Mouse (Mus musculus) forebrain, embryonic 14.5 days (tissue): ENCODE measurements around the gene Armh1. TPM values are rescaled to one million over a fixed set of nuclear protein-coding genes. Genes with fewer than 3 reads are reported as not detected.

Experiments
- ATAC-seq: fragments of 200-750 bp; cut with Nextera tagmentation; 2 replicates; pipeline ENCODE4 v1.8.0; 2017; ENCODE audit warnings: mild to moderate bottlenecking, moderate library complexity
- DNase-seq: peaks from one replicate; pipeline ENCODE4 v3.0.0-alpha.2; 2015; ENCODE audit warnings: low spot score
- H3K27ac ChIP-seq: fragments of 300-500 bp; sonication (generic); 2 replicates; pipeline ENCODE4 v1.5.1; 2014; ENCODE audit warnings: low read depth, mild to moderate bottlenecking, control low read depth, low read length, moderate library complexity
- H3K27me3 ChIP-seq: fragments of 300-500 bp; sonication (generic); replicated peaks from 2 replicates; pipeline ENCODE4 v1.6.1; 2014; ENCODE audit warnings: low read length, control low read depth, mixed read lengths; ENCODE audit not compliant: control insufficient read depth, insufficient read depth
- H3K36me3 ChIP-seq: fragments of 300-500 bp; sonication (generic); 2 replicates; pipeline ENCODE4 v1.6.1; 2014; ENCODE audit warnings: low read length, control low read depth; ENCODE audit not compliant: control insufficient read depth, insufficient read depth
- H3K4me1 ChIP-seq: fragments of 300-500 bp; sonication (generic); 2 replicates; pipeline ENCODE4 v1.6.1; 2014; ENCODE audit warnings: antibody characterized with exemption, low read length, control low read depth; ENCODE audit not compliant: control insufficient read depth, insufficient read depth
- H3K4me2 ChIP-seq: fragments of 300-500 bp; sonication (generic); 2 replicates; pipeline ENCODE4 v1.6.1; 2014; ENCODE audit warnings: mild to moderate bottlenecking, control low read depth, low read length
- H3K4me3 ChIP-seq: fragments of 300-500 bp; sonication (generic); 2 replicates; pipeline ENCODE4 v1.5.1; 2014; ENCODE audit warnings: low read depth, low read length, control low read depth
- H3K9ac ChIP-seq: fragments of 300-500 bp; sonication (generic); 2 replicates; pipeline ENCODE4 v1.6.1; 2014; ENCODE audit warnings: mild to moderate bottlenecking, low read length, control low read depth, moderate library complexity
- H3K9me3 ChIP-seq: fragments of 300-500 bp; sonication (generic); replicated peaks from 2 replicates; pipeline ENCODE4 v1.6.1; 2016; ENCODE audit warnings: low read length, control low read depth, mixed read lengths; ENCODE audit not compliant: control insufficient read depth
- WGBS: fragments of 180-500 bp; shearing (Covaris S2); extraction: QIAGEN DNeasy Blood & Tissue Kit; methylation state at CpG from one replicate; pipeline ENCODE4 v1.1.7; 2014; 5-methylcytosine and 5-hydroxymethylcytosine counted together
- polyA plus RNA-seq: library from polyadenylated mRNA; unstranded; fragments of >200 nt; fragmentation: Nextera tagmentation; extraction: Ambion mirVana; gene quantifications from 2 replicates; pipeline ENCODE4 v1.2.1, GENCODE M21; 2014

Armh1 gene
- 0.62 and 0.81 TPM in 2 replicates for polyA plus RNA-seq

GRCm38 (mm10) chr4:117251801-117252316 is at the start of gene Armh1, which contains the start of gene Tmem53:
Gene Armh1 (minus strand): TSS chr4:117252125.
Gene Tmem53 (plus strand): TSS chr4:117251951.
- peak within 1 kb of the TSS; percentile 40 for H3K27ac ChIP-seq
- no peaks in the 10 kb centered on the region for H3K27me3 ChIP-seq
- H3K4me1 ChIP-seq, result peaks cover 5% of the 10 kb centered on the region
- WGBS, result under 1% methylated on average over 33 of the region's 43 CpGs
- H3K9ac ChIP-seq, result peak within 1 kb of the TSS; percentile 63
- H3K36me3 ChIP-seq, result no peaks in the 10 kb centered on the region
- peak; percentile 98 for ATAC-seq
- DNase-seq, result peak; percentile 91
- H3K4me3 ChIP-seq, result peak within 1 kb of the TSS; percentile 49
- no peaks in the 10 kb centered on the region for H3K9me3 ChIP-seq
- peak within 1 kb of the TSS; percentile 63 for H3K4me2 ChIP-seq

DNA sequence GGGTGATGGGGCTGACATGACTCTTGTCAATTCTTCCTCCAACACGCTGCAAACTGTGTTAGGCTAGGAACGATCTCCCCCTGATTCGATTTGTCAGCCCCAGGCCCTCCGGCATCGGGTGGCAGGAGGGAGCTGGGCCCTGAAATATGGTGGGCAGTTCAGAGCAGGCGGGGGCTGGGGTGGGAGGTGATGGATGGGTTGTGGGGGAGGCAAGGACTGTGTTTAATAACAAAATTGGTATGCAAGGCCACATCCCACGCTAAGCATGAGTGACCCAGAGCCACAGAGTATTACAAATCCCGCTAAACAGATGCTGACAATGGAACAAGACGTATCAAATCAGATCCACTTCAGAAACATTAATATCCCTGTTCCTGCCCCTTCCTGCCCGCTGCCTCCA is 48.0 kb upstream of the Armh1 start:
- H3K4me3 ChIP-seq, result no peak overlapping the region
- H3K27me3 ChIP-seq, result peaks cover 34% of the 10 kb centered on the region
- peaks cover 8% of the 10 kb centered on the region for H3K4me1 ChIP-seq
- DNase-seq (no peak), ATAC-seq (no peak)
- WGBS, result 81% methylated on average over 10 of the region's 10 CpGs
- no peak overlapping the region for H3K4me2 ChIP-seq
- H3K36me3 ChIP-seq, result no peaks in the 10 kb centered on the region
- no peak overlapping the region for H3K27ac ChIP-seq
- H3K9me3 ChIP-seq, result no peaks in the 10 kb centered on the region
- H3K9ac ChIP-seq, result no peak overlapping the region

DNA sequence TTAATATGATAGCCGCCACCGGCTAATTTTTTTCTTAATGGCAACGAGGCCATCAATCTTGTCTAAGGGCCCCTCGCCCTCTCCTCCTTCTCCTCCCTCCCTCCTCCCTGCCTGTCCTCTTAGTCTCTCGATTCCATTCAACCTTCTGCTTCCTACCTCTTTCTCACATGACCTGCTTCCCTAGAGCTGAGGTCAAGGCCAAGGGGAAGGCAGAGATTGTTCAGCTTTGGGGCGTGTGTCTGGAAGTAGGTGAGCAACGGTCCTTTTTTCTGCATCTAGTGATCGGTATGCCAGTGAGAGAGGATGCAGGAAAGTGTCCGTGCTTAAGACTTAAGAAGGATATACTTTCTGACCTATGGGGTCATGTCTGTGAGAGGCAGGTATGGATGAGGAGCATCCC is 45.9 kb upstream of the Armh1 start:
- H3K27me3 ChIP-seq, result peaks cover 13% of the 10 kb centered on the region
- no peaks in the 10 kb centered on the region for H3K36me3 ChIP-seq
- no peaks in the 10 kb centered on the region for H3K9me3 ChIP-seq
- WGBS, result 85% methylated on average over 9 of the region's 9 CpGs
- no peak overlapping the region for H3K27ac ChIP-seq
- no peaks in the 10 kb centered on the region for H3K4me1 ChIP-seq
- H3K9ac ChIP-seq, result no peak overlapping the region
- no peak for DNase-seq
- no peak overlapping the region for H3K4me3 ChIP-seq
- no peak for ATAC-seq
- no peak overlapping the region for H3K4me2 ChIP-seq

- Histone ChIP-seq H3K4me3 (no peak overlapping the region), H3K27ac (no peak overlapping the region), H3K4me1 (no peaks in the 10 kb centered on the region), H3K4me2 (no peak overlapping the region), H3K27me3 (0 out of 2 replicates have a peak, but pooled peaks cover 6% of the 10 kb centered on the region), H3K9ac (no peak overlapping the region), H3K9me3 (no peaks in the 10 kb centered on the region), H3K36me3 (no peaks in the 10 kb centered on the region)
- WGBS, result 86% methylated on average over 19 of the region's 19 CpGs
- no peak for DNase-seq
- no peak for ATAC-seq
These were observed 45.1 kb upstream of the Armh1 start for GRCm38 (mm10) chr4:117296849-117297593.

DNA sequence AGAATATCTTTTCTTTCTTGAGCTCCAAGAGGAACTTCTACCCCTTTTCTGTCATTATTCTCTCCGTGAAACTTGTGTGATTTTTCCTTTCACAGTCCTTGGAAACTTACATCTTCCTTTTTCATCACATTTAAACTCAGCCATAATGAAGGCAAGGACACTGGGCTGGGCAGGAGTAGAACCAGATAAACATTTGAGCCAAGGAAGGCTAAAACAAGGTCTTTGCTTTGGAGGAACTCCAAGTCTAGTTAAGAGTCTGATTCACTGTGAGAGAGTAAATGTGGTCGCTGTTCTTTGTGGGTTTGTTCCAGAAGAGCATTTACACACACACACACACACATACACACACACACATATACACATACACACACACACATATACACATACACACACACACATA is 39.8 kb upstream of the Armh1 start:
- Histone ChIP-seq H3K27me3 (no peaks in the 10 kb centered on the region), H3K27ac (no peak overlapping the region), H3K9me3 (no peaks in the 10 kb centered on the region), H3K9ac (no peak overlapping the region), H3K36me3 (peaks cover 8% of the 10 kb centered on the region; the same call in 1 of the 2 replicates), H3K4me1 (peaks cover 14% of the 10 kb centered on the region), H3K4me3 (no peak overlapping the region), H3K4me2 (no peak overlapping the region)
- ATAC-seq (no peak), DNase-seq (no peak)
- WGBS, result 86% methylated on average over 2 of the region's 2 CpGs

GRCm38 (mm10) chr4:117288927-117289801 is 37.2 kb upstream of the Armh1 start:
- Histone ChIP-seq H3K27ac (peak overlapping the region; percentile 95), H3K4me2 (peak overlapping the region; percentile 76), H3K36me3 (peaks cover 33% of the 10 kb centered on the region), H3K4me1 (peaks cover 18% of the 10 kb centered on the region), H3K9me3 (no peaks in the 10 kb centered on the region), H3K27me3 (no peaks in the 10 kb centered on the region), H3K9ac (peak overlapping the region; percentile 84), H3K4me3 (peak overlapping the region; percentile 76)
- peak; percentile 86 for DNase-seq
- WGBS, result under 1% methylated on average over 55 of the region's 80 CpGs
- ATAC-seq, result peak; percentile 88

- ATAC-seq (peak; percentile 43), DNase-seq (peak; percentile 67)
- no peaks in the 10 kb centered on the region for H3K27me3 ChIP-seq
- H3K9ac ChIP-seq, result peak overlapping the region; percentile 84
- peak overlapping the region; percentile 76 for H3K4me2 ChIP-seq
- 10% methylated on average over 25 of the region's 25 CpGs for WGBS
- no peaks in the 10 kb centered on the region for H3K9me3 ChIP-seq
- peak overlapping the region; percentile 95 for H3K27ac ChIP-seq
- peaks cover 24% of the 10 kb centered on the region for H3K4me1 ChIP-seq
- H3K36me3 ChIP-seq, result peaks cover 41% of the 10 kb centered on the region
- peak overlapping the region; percentile 76 for H3K4me3 ChIP-seq
These were observed 36.5 kb upstream of the Armh1 start for GRCm38 (mm10) chr4:117288277-117288926.

- H3K9ac ChIP-seq, result peak overlapping the region; percentile 26
- no peak overlapping the region for H3K4me2 ChIP-seq
- H3K9me3 ChIP-seq, result no peaks in the 10 kb centered on the region
- H3K27me3 ChIP-seq, result no peaks in the 10 kb centered on the region
- H3K36me3 ChIP-seq, result peaks cover 76% of the 10 kb centered on the region
- H3K4me1 ChIP-seq, result peaks cover 21% of the 10 kb centered on the region
- H3K4me3 ChIP-seq, result no peak overlapping the region
- 63% methylated on average over 4 of the region's 4 CpGs for WGBS
- ATAC-seq, result no peak
- peak overlapping the region; percentile 36; the same call in 1 of the 2 replicates for H3K27ac ChIP-seq
- no peak for DNase-seq
These were observed 32.4 kb upstream of the Armh1 start for GRCm38 (mm10) chr4:117284363-117284762.
